Mouse (Mus musculus) spleen, adult 2 months (tissue): ENCODE data around the gene Cracr2b.

Experiments used
- CTCF ChIP-seq: fragments of 200-500 bp; IDR thresholded peaks from 2 replicates; pipeline ENCODE4 v1.5.1; 2011; ENCODE audit warnings: mild to moderate bottlenecking, inconsistent platforms; ENCODE audit not compliant: insufficient read depth, insufficient read length, insufficient replicate concordance; ENCODE audit errors: extremely low read depth
- POLR2A ChIP-seq: fragments of 200-500 bp; IDR thresholded peaks from 2 replicates; pipeline ENCODE4 v1.6.1; 2011; ENCODE audit warnings: low read depth, low read length, inconsistent platforms

- TF ChIP-seq POLR2A: no peak
- no peak for TF ChIP-seq CTCF
These were observed 24.7 kb downstream of the Cracr2b start for GRCm38 (mm10) chr7:141485606-141486005.
